Mouse (Mus musculus) thymus, adult 2 months (tissue): ENCODE measurements at regions not wholly inside any gene's neighbourhood (a gene's known extent, or its start where the extent isn't known, plus 50 kb on each side); places are given as distances from the start of the nearest gene placed in this dataset.

ENCODE experiments used
- CTCF ChIP-seq: fragments of 200-500 bp; IDR thresholded peaks from 2 replicates; pipeline ENCODE4 v1.5.1; 2012; ENCODE audit warnings: mild to moderate bottlenecking, control low read depth, low read length, moderate library complexity, borderline replicate concordance; ENCODE audit not compliant: control insufficient read depth, poor library complexity, insufficient read depth; ENCODE audit errors: extremely low read depth
- POLR2A ChIP-seq: fragments of 200-500 bp; IDR thresholded peaks from 2 replicates; pipeline ENCODE4 v1.6.1; 2012; ENCODE audit warnings: mild to moderate bottlenecking, low read length, control low read depth, moderate library complexity; ENCODE audit not compliant: control insufficient read depth, poor library complexity, insufficient read depth; ENCODE audit errors: extremely low read depth

- no peak for TF ChIP-seq CTCF
- no peak for TF ChIP-seq POLR2A
These were observed 173.0 kb upstream of the Tle3 start for GRCm38 (mm10) chr9:61199077-61199753.
